Mouse (Mus musculus): ENCODE measurements at regions not wholly inside any gene's neighbourhood (a gene's known extent, or its start where the extent isn't known, plus 50 kb on each side); places are given as distances from the start of the nearest gene placed in this dataset.

- DNase-seq (ENCODE audit: extremely low spot score in 1 of 2, low spot score in 1 of 2) = peak; percentile 44 to 71
Observed at GRCm38 (mm10) chr12:60820979-60821378, 702.0 kb upstream of the Lrfn5 start.
